Mouse (Mus musculus): ENCODE measurements around the gene Trpc3.

DNA sequence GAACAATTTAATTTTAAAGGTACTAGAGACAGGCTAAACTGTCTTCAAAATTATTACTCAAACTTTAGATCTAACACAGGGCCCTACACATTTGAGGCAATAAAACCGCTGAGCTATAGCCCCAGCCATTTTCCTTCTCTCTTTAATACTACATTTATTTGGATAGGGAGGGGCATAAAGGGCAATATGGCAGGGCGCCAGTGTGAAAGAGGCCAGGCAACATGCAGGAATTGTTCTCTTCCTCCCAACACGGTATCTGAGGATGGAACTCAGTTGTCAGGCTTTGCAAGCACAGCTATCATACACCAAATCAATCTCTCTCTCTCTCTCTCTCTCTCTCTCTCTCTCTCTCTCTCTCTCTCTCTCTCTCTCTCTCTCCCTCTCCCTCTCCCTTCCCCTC lies 91.2 kb downstream of the Trpc3 start:
- TF ChIP-seq POLR2A (IDR thresholded peaks at IDR 0.05; ENCODE audit: control insufficient read depth in 1 of 2, insufficient read depth in 1 of 2, low read depth in 1 of 2, low read length in 2 of 2, poor library complexity in 1 of 2) (no peak), ETS1 (IDR thresholded peaks at IDR 0.05; ENCODE audit: low read depth, low read length) (no peak), RCOR1 (IDR thresholded peaks at IDR 0.05; ENCODE audit: low read depth, low read length) (no peak), EP300 (IDR thresholded peaks at IDR 0.05; ENCODE audit: low read depth in 1 of 2, low read length in 2 of 2) (no peak), NRF1 (IDR thresholded peaks at IDR 0.05; ENCODE audit: insufficient read depth, low read depth, low read length, poor library complexity, severe bottlenecking) (no peak), TAL1 (IDR thresholded peaks at IDR 0.05; ENCODE audit: low read length) (no peak)

Data from MEL (cell line).